Mouse (Mus musculus): ENCODE measurements around the gene App. TPM values are rescaled to one million over a fixed set of nuclear protein-coding genes. Genes with fewer than 3 reads are reported as not detected.

App gene
- polyA plus RNA-seq, 1 experiment from 2014 or later: 323 TPM

GRCm38 (mm10) chr16:85132182-85132581, 41.4 kb downstream of the App start:
- 91% methylated on average over 5 of the region's 5 CpGs for WGBS
- Histone ChIP-seq H3K27me3 (replicated peaks) (no peaks in the 10 kb centered on the region), H3K36me3 (no peaks in the 10 kb centered on the region), H3K27ac (no peak overlapping the region), H3K4me2 (replicated peaks) (no peak overlapping the region), H3K4me1 (peaks cover 30% of the 10 kb centered on the region), H3K9ac (no peak overlapping the region), H3K9me3 (no peaks in the 10 kb centered on the region), H3K4me3 (no peak overlapping the region)
- ATAC-seq (ENCODE audit: low FRiP score, low read depth): no peak

- ATAC-seq (ENCODE audit: low FRiP score, low read depth): no peak
- H3K27ac ChIP-seq: no peak overlapping the region
- H3K4me2 ChIP-seq (replicated peaks): no peak overlapping the region
- H3K27me3 ChIP-seq (replicated peaks): no peaks in the 10 kb centered on the region
- H3K4me1 ChIP-seq: peaks cover 31% of the 10 kb centered on the region
- no peaks in the 10 kb centered on the region for H3K9me3 ChIP-seq
- H3K9ac ChIP-seq: no peak overlapping the region
- 87% methylated on average over 7 of the region's 7 CpGs for WGBS
- no peaks in the 10 kb centered on the region for H3K36me3 ChIP-seq
- no peak overlapping the region for H3K4me3 ChIP-seq
Measured at GRCm38 (mm10) chr16:85130861-85131556, 42.6 kb downstream of the App start.

GRCm38 (mm10) chr16:85128693-85129657, 44.6 kb downstream of the App start:
- Histone ChIP-seq H3K4me1 (peaks cover 27% of the 10 kb centered on the region), H3K4me3 (no peak overlapping the region), H3K36me3 (0 out of 2 replicates have a peak, but pooled peaks cover 2% of the 10 kb centered on the region), H3K9ac (no peak overlapping the region), H3K27me3 (replicated peaks) (no peaks in the 10 kb centered on the region), H3K9me3 (no peaks in the 10 kb centered on the region), H3K27ac (no peak overlapping the region), H3K4me2 (replicated peaks) (no peak overlapping the region)
- 49% methylated on average over 13 of the region's 13 CpGs for WGBS
- ATAC-seq (ENCODE audit: low FRiP score, low read depth): no peak

GRCm38 (mm10) chr16:85128347-85128664, 45.3 kb downstream of the App start:
- no peaks in the 10 kb centered on the region for H3K27me3 ChIP-seq (replicated peaks)
- H3K9me3 ChIP-seq: no peaks in the 10 kb centered on the region
- no peak overlapping the region for H3K9ac ChIP-seq
- H3K36me3 ChIP-seq: 0 out of 2 replicates have a peak, but pooled peaks cover 2% of the 10 kb centered on the region
- ATAC-seq (ENCODE audit: low FRiP score, low read depth): no peak
- H3K4me1 ChIP-seq: peaks cover 21% of the 10 kb centered on the region
- no peak overlapping the region for H3K27ac ChIP-seq
- 42% methylated on average over 5 of the region's 5 CpGs for WGBS
- no peak overlapping the region for H3K4me3 ChIP-seq
- no peak overlapping the region for H3K4me2 ChIP-seq (replicated peaks)

- Histone ChIP-seq H3K27me3 (replicated peaks) (no peaks in the 10 kb centered on the region), H3K4me1 (peaks cover 20% of the 10 kb centered on the region), H3K9me3 (no peaks in the 10 kb centered on the region), H3K27ac (no peak overlapping the region), H3K36me3 (0 out of 2 replicates have a peak, but pooled peaks cover 2% of the 10 kb centered on the region), H3K4me3 (no peak overlapping the region), H3K4me2 (replicated peaks) (no peak overlapping the region), H3K9ac (no peak overlapping the region)
- WGBS: 73% methylated on average over 11 of the region's 11 CpGs
- no peak for ATAC-seq (ENCODE audit: low FRiP score, low read depth)
Measured at GRCm38 (mm10) chr16:85127661-85128346, 45.8 kb downstream of the App start.

GRCm38 (mm10) chr16:85124649-85125048, 48.9 kb downstream of the App start:
- WGBS: 92% methylated on average over 4 of the region's 4 CpGs
- H3K27me3 ChIP-seq (replicated peaks): no peaks in the 10 kb centered on the region
- H3K9me3 ChIP-seq: no peaks in the 10 kb centered on the region
- H3K36me3 ChIP-seq: peaks cover 4% of the 10 kb centered on the region; the same call in 1 of the 2 replicates
- no peak overlapping the region for H3K4me3 ChIP-seq
- H3K4me2 ChIP-seq (replicated peaks): no peak overlapping the region
- H3K27ac ChIP-seq: no peak overlapping the region
- ATAC-seq (ENCODE audit: low FRiP score, low read depth): no peak
- H3K9ac ChIP-seq: no peak overlapping the region
- H3K4me1 ChIP-seq: peaks cover 20% of the 10 kb centered on the region

- no peak for ATAC-seq (ENCODE audit: low FRiP score, low read depth)
- no peak overlapping the region for H3K4me2 ChIP-seq (replicated peaks)
- no peaks in the 10 kb centered on the region for H3K27me3 ChIP-seq (replicated peaks)
- H3K4me3 ChIP-seq: no peak overlapping the region
- H3K27ac ChIP-seq: no peak overlapping the region
- H3K36me3 ChIP-seq: peaks cover 15% of the 10 kb centered on the region
- H3K9me3 ChIP-seq: no peaks in the 10 kb centered on the region
- no peaks in the 10 kb centered on the region for H3K4me1 ChIP-seq
- 82% methylated on average over 5 of the region's 5 CpGs for WGBS
- H3K9ac ChIP-seq: no peak overlapping the region
Measured at GRCm38 (mm10) chr16:85121983-85122382, 51.6 kb downstream of the App start.

GRCm38 (mm10) chr16:85118916-85119315, 54.6 kb downstream of the App start:
- Histone ChIP-seq H3K36me3 (peaks cover 18% of the 10 kb centered on the region), H3K4me2 (replicated peaks) (no peak overlapping the region), H3K4me3 (no peak overlapping the region), H3K4me1 (no peaks in the 10 kb centered on the region), H3K27ac (no peak overlapping the region), H3K27me3 (replicated peaks) (no peaks in the 10 kb centered on the region), H3K9ac (no peak overlapping the region), H3K9me3 (no peaks in the 10 kb centered on the region)
- ATAC-seq (ENCODE audit: low FRiP score, low read depth): no peak
- 97% methylated on average over 6 of the region's 6 CpGs for WGBS

GRCm38 (mm10) chr16:85117541-85117940, 56.0 kb downstream of the App start:
- Histone ChIP-seq H3K27ac (no peak overlapping the region), H3K36me3 (peaks cover 18% of the 10 kb centered on the region), H3K9me3 (no peaks in the 10 kb centered on the region), H3K4me2 (replicated peaks) (no peak overlapping the region), H3K4me1 (no peaks in the 10 kb centered on the region), H3K9ac (no peak overlapping the region), H3K4me3 (no peak overlapping the region), H3K27me3 (replicated peaks) (no peaks in the 10 kb centered on the region)
- no peak for ATAC-seq (ENCODE audit: low FRiP score, low read depth)
- WGBS: 65% methylated on average over 1 of the region's 1 CpGs

GRCm38 (mm10) chr16:85115837-85116236, 57.7 kb downstream of the App start:
- no peak overlapping the region for H3K9ac ChIP-seq
- no peak overlapping the region for H3K27ac ChIP-seq
- no peak overlapping the region for H3K4me3 ChIP-seq
- no peaks in the 10 kb centered on the region for H3K27me3 ChIP-seq (replicated peaks)
- WGBS: 93% methylated on average over 5 of the region's 5 CpGs
- no peak overlapping the region for H3K4me2 ChIP-seq (replicated peaks)
- ATAC-seq (ENCODE audit: low FRiP score, low read depth): no peak
- peaks cover 4% of the 10 kb centered on the region for H3K4me1 ChIP-seq
- no peaks in the 10 kb centered on the region for H3K9me3 ChIP-seq
- peaks cover 18% of the 10 kb centered on the region for H3K36me3 ChIP-seq

GRCm38 (mm10) chr16:85114742-85115141, 58.8 kb downstream of the App start:
- ATAC-seq (ENCODE audit: low FRiP score, low read depth): no peak

GRCm38 (mm10) chr16:85113941-85114340, 59.6 kb downstream of the App start:
- H3K9ac ChIP-seq: no peak overlapping the region
- no peak for ATAC-seq (ENCODE audit: low FRiP score, low read depth)
- WGBS: 91% methylated on average over 2 of the region's 2 CpGs
- no peaks in the 10 kb centered on the region for H3K9me3 ChIP-seq
- no peak overlapping the region for H3K27ac ChIP-seq
- no peaks in the 10 kb centered on the region for H3K27me3 ChIP-seq (replicated peaks)
- H3K4me3 ChIP-seq: no peak overlapping the region
- H3K36me3 ChIP-seq: peaks cover 9% of the 10 kb centered on the region; the same call in 1 of the 2 replicates
- peaks cover 11% of the 10 kb centered on the region for H3K4me1 ChIP-seq
- H3K4me2 ChIP-seq (replicated peaks): no peak overlapping the region

More at GRCm38 (mm10) chr16:85114742-85115141, 58.8 kb downstream of the App start:
- Histone ChIP-seq H3K9me3 (no peaks in the 10 kb centered on the region), H3K4me1 (peaks cover 11% of the 10 kb centered on the region), H3K27ac (no peak overlapping the region), H3K4me2 (replicated peaks) (no peak overlapping the region), H3K36me3 (peaks cover 17% of the 10 kb centered on the region), H3K9ac (no peak overlapping the region), H3K4me3 (no peak overlapping the region), H3K27me3 (replicated peaks) (no peaks in the 10 kb centered on the region)
- whole genome bisulfite sequencing: 92% methylated on average over 1 of the region's 1 CpGs
